Mouse (Mus musculus) urinary bladder, postnatal 14 days (tissue): Measurements from ENCODE around the gene Atxn7l1.
"Not testable (repeated sequence)": the region's sequence is repeated elsewhere in the genome, so short reads cannot be mapped to it uniquely, and the experiment has no call there.

Experiments used
- DNase-seq: peaks from one replicate; pipeline ENCODE4 v3.0.0; 2021; ENCODE audit warnings: low spot score

The Atxn7l1 gene

GRCm38 (mm10) chr12:33153131-33153530 lies 5.6 kb downstream of the Atxn7l1 start:
- no peak for DNase-seq

- DNase-seq: no peak
These were observed 6.4 kb downstream of the Atxn7l1 start for GRCm38 (mm10) chr12:33153850-33154249.

GRCm38 (mm10) chr12:33154732-33155131 lies 7.2 kb downstream of the Atxn7l1 start:
- DNase-seq: no peak

GRCm38 (mm10) chr12:33156334-33157018 lies 9.0 kb downstream of the Atxn7l1 start:
- no peak for DNase-seq

- no peak for DNase-seq
These were observed 10.8 kb downstream of the Atxn7l1 start for GRCm38 (mm10) chr12:33158256-33158655.

GRCm38 (mm10) chr12:33160406-33160805 lies 12.9 kb downstream of the Atxn7l1 start:
- no peak for DNase-seq

GRCm38 (mm10) chr12:33162541-33162940 lies 15.0 kb downstream of the Atxn7l1 start:
- DNase-seq: no peak

- DNase-seq: not testable (repeated sequence)
These were observed 16.5 kb downstream of the Atxn7l1 start for GRCm38 (mm10) chr12:33164019-33164418.

- DNase-seq: no peak
These were observed 19.2 kb downstream of the Atxn7l1 start for GRCm38 (mm10) chr12:33166712-33167111.

- no peak for DNase-seq
These were observed 20.1 kb downstream of the Atxn7l1 start for GRCm38 (mm10) chr12:33167545-33167944.

- no peak for DNase-seq
These were observed 21.0 kb downstream of the Atxn7l1 start for GRCm38 (mm10) chr12:33168491-33168890.

GRCm38 (mm10) chr12:33169777-33170494 lies 22.4 kb downstream of the Atxn7l1 start:
- no peak for DNase-seq

- DNase-seq: no peak
These were observed 23.3 kb downstream of the Atxn7l1 start for GRCm38 (mm10) chr12:33170822-33171221.

GRCm38 (mm10) chr12:33172926-33173325 lies 25.4 kb downstream of the Atxn7l1 start:
- no peak for DNase-seq

- no peak for DNase-seq
These were observed 26.2 kb downstream of the Atxn7l1 start for GRCm38 (mm10) chr12:33173720-33174141.

GRCm38 (mm10) chr12:33174171-33174570 lies 26.7 kb downstream of the Atxn7l1 start:
- DNase-seq: no peak

- no peak for DNase-seq
These were observed 27.3 kb downstream of the Atxn7l1 start for GRCm38 (mm10) chr12:33174675-33175357.

- DNase-seq: peak; percentile 61
These were observed 28.4 kb downstream of the Atxn7l1 start for GRCm38 (mm10) chr12:33175621-33176554.

- no peak for DNase-seq
These were observed 29.0 kb downstream of the Atxn7l1 start for GRCm38 (mm10) chr12:33176555-33176900.

GRCm38 (mm10) chr12:33180421-33180820 lies 32.9 kb downstream of the Atxn7l1 start:
- DNase-seq: no peak

- DNase-seq: peak; percentile 46
These were observed 34.4 kb downstream of the Atxn7l1 start for GRCm38 (mm10) chr12:33181875-33182274.
